Mouse (Mus musculus): ENCODE data around the gene Dnpep.

The Dnpep gene

GRCm38 (mm10) chr1:75331271-75331670, 13.5 kb upstream of the Dnpep start:
- no peak for DNase-seq (ENCODE audit: low read depth, low spot score)

DNA sequence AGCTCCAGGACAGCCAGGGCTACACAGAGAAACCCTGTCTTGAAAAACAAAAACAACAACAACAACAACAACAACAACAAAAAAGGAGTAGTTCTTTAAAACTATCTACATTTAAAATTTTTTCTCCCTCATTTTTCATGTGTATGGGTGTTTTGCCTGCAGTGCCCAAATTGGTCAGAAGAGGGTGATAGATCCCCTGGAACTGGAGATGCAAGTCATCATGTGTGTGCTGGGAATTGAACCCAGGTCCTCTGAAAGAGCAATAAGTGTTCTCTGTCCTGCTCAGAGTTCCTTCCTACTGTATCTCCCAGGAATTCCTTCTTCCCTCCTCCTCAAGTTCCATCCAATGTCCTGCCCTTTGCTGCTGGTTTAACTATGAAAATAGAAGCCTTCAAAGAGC, 9.7 kb upstream of the Dnpep start:
- DNase-seq (ENCODE audit: low read depth, low spot score): no peak

- DNase-seq (ENCODE audit: low read depth, low spot score): no peak
Observed at GRCm38 (mm10) chr1:75319166-75319565, 1.4 kb upstream of the Dnpep start.

GRCm38 (mm10) chr1:75318736-75319135, 946 bp upstream of the Dnpep start:
- DNase-seq (ENCODE audit: low read depth, low spot score): no peak

DNA sequence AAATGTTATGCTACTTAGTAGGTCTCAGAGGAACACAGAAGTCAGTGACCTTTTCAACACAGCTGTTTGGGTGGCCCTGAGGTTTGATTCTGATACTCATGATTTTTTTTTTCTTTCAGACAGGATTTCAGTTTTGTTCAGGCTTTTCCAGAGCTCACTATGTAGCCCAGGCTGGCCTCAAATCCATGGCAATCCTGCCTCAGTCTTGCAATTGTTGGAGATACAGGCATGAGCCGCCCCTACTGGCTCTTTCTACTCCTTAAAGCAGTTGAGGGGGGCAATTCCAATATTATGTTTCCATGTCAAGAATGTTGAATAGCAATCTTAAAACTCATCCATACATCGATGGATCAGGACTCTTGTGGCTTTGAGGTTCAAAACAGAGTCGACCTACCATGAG, 511 bp upstream of the Dnpep start:
- DNase-seq (ENCODE audit: low read depth, low spot score): no peak

DNA sequence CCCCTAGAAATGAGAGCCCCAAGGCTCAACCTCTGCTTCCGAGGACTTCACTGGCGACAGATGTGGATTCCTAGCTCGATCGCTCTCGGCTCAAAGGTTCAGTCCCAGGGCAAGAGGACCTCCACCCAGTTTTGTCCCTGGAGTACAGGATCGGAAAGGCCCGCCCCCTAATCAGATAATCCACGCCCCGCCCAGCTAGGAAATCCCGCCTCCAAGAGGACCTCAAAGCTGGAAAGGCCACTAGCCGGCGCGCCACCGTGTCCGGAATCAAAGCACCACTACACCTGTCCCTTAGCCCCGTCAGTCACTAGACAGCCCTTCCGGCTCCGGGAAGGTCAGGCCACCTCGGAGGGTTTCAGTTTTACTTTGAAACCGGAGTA, 939 bp downstream of the Dnpep start:
- DNase-seq (ENCODE audit: low read depth, low spot score): no peak

GRCm38 (mm10) chr1:75315456-75316365, 2.1 kb downstream of the Dnpep start:
- DNase-seq (ENCODE audit: low read depth, low spot score): peak; percentile 28

GRCm38 (mm10) chr1:75315011-75315410, 2.8 kb downstream of the Dnpep start:
- no peak for DNase-seq (ENCODE audit: low read depth, low spot score)

DNA sequence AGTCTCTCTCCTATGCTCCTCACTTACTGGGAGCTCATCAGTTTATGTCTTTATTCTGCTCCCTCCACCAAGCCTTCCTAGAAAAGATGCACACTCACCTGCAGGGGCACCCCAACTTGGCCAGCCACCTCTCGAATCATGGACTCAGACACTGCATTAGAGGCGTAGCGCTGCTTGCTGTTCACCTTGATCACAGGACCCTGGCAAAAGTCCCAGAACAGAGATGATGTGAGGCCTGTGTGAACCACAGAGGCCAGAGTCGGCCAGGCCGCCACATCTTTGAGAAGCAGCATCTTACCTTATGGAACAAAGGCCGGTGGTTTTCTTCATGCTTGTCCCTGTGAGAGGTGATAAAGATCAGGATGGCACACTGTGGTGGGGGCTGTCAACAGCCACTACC, 6.1 kb downstream of the Dnpep start:
- DNase-seq (ENCODE audit: low read depth, low spot score): no peak

GRCm38 (mm10) chr1:75304662-75305061, 13.1 kb downstream of the Dnpep start:
- DNase-seq (ENCODE audit: low read depth, low spot score): no peak

GRCm38 (mm10) chr1:75294294-75294693, 23.5 kb downstream of the Dnpep start:
- no peak for DNase-seq (ENCODE audit: low read depth, low spot score)

- no peak for DNase-seq (ENCODE audit: low read depth, low spot score)
Observed at GRCm38 (mm10) chr1:75293331-75293701, 24.5 kb downstream of the Dnpep start.

GRCm38 (mm10) chr1:75292476-75293330, 25.1 kb downstream of the Dnpep start:
- no peak for DNase-seq (ENCODE audit: low read depth, low spot score)

GRCm38 (mm10) chr1:75291321-75291720, 26.5 kb downstream of the Dnpep start:
- no peak for DNase-seq (ENCODE audit: low read depth, low spot score)

DNA sequence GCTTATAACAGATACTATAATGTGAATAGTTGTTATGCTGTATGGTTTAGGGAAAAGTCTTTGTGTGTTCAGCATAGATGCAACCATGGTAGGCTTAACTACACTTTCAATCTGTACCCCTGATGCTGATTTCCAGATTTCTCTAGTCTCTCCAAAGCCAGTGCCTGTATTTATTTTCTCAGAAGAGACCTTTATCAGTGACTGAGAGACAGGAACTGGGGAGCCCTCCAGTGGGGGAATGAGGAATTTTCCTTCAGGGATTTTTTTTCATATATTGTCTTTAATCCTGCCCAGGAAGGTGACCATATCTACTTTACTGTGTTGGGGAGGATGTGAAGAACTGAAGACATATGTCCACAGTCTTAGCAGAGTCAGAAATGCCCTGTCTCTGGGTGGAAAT, 27.2 kb downstream of the Dnpep start:
- DNase-seq (ENCODE audit: low read depth, low spot score): no peak

DNA sequence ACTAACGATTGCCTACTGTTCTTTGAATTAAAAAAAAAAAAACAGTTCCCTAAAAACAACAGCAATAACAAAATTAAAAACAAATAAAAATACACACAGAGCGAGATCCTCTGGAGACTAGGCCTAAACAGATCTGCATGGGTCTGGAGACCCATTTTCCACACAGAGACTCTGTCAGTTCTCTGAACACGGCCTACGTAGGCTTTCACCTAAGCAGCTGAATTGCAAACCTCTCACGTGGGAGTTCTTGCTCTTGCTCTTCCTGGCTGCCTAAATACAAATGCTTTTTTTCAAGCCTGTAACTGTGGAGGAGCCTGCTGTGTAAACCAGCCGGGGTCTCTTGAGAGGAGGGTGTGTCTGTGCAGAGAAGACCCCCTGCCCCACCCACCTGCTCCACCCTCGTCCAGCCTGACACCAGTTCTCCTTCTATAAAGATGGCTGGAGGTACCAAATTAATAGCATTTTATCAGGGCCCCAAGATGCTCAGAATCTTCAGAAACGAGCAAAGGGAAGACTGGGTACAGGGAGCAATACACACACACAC, 27.8 kb downstream of the Dnpep start:
- DNase-seq (ENCODE audit: low read depth, low spot score): no peak

GRCm38 (mm10) chr1:75289376-75289775, 28.4 kb downstream of the Dnpep start:
- no peak for DNase-seq (ENCODE audit: low read depth, low spot score)

DNA sequence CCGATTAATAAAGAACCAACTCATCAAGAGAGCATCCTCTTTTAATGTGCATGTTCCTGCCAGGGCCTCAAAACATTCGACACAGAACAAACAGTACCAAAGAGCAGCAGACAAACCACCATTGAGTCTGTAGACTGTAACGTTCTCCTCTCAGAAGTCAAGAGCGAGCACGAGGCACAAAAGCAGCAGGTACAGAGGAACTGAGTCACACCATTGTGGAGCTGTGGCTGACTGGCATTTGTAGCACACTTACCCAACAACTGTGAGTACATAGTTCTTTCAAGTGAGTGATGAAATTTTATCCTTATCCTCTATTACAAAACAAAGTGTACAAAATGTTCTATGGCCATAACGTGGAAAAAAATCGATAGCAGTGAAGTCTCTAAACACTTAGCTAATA, 32.9 kb downstream of the Dnpep start:
- DNase-seq (ENCODE audit: low read depth, low spot score): no peak

DNA sequence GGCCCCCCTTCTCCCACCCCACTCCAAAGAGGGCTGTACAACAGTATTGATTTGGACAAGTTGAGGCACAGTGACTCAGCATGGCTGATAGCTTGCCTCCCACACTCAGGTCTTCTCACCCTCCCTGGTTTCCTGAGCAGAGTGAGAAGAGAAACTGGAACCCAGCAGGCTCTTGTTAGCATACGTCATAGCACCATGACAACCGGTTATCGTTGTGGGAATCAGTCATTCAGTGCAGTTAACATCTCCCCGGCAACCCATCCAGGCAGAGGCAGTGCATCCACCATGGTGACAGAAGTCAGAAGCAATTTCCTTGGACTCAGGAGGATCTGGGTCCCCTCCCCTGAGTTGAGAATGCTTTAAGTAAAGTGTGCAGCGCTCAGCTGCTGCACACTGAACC, 34.8 kb downstream of the Dnpep start:
- no peak for DNase-seq (ENCODE audit: low read depth, low spot score)

GRCm38 (mm10) chr1:75278228-75278627, 39.6 kb downstream of the Dnpep start, which contains the start of gene Resp18:
Gene Resp18, minus strand, starts transcription at chr1:75278415.
- DNase-seq (ENCODE audit: low read depth, low spot score): no peak

- no peak for DNase-seq (ENCODE audit: low read depth, low spot score)
Observed at GRCm38 (mm10) chr1:75277195-75278188, 40.3 kb downstream of the Dnpep start.

Measured in CD4-positive helper T cell, adult 2 months (primary cell).